Mouse (Mus musculus) CH12.LX (cell line): ENCODE measurements at regions not wholly inside any gene's neighbourhood (a gene's known extent, or its start where the extent isn't known, plus 50 kb on each side); places are given as distances from the start of the nearest gene placed in this dataset.

Experiments used
- CHD2 ChIP-seq: IDR thresholded peaks from 2 replicates; pipeline ENCODE4 v1.6.1; 2011; ENCODE audit warnings: low read length, improper control_type of control experiment
- CTCF ChIP-seq, 2 experiments: IDR thresholded peaks in 1 of 2; conservative IDR thresholded peaks in 1 of 2; 2 replicates each; pipeline ENCODE4 v1.5.1; 2011 to 2012; ENCODE audit warnings: low read depth in 2 of 2, low read length in 2 of 2, improper control_type of control experiment in 1 of 2, inconsistent platforms in 1 of 2, mild to moderate bottlenecking in 1 of 2, moderate library complexity in 1 of 2
- E2F4 ChIP-seq: IDR thresholded peaks from 2 replicates; pipeline ENCODE4 v1.6.1; 2011; ENCODE audit warnings: low read depth, low read length, improper control_type of control experiment; ENCODE audit not compliant: insufficient replicate concordance
- EP300 ChIP-seq: IDR thresholded peaks from 2 replicates; pipeline ENCODE4 v1.6.1; 2011; ENCODE audit warnings: low read length, improper control_type of control experiment
- JUN ChIP-seq: IDR thresholded peaks from 2 replicates; pipeline ENCODE4 v1.6.1; 2011; ENCODE audit warnings: low read depth, mild to moderate bottlenecking, low read length, improper control_type of control experiment, moderate library complexity; ENCODE audit not compliant: insufficient read depth
- KAT2A ChIP-seq: IDR thresholded peaks from 2 replicates; pipeline ENCODE4 v1.6.1; 2012; ENCODE audit warnings: low read length, improper control_type of control experiment, inconsistent platforms; ENCODE audit not compliant: insufficient replicate concordance
- MAFK ChIP-seq: IDR thresholded peaks from 2 replicates; pipeline ENCODE4 v1.6.1; 2011; ENCODE audit warnings: low read length, improper control_type of control experiment; ENCODE audit not compliant: insufficient replicate concordance
- NRF1 ChIP-seq: IDR thresholded peaks from 2 replicates; pipeline ENCODE4 v1.6.1; 2014; ENCODE audit warnings: low read depth, mild to moderate bottlenecking, inconsistent platforms, low read length, improper control_type of control experiment, moderate library complexity
- POLR2A ChIP-seq: IDR thresholded peaks from 2 replicates; pipeline ENCODE4 v1.6.1; 2011; ENCODE audit warnings: low read depth, mild to moderate bottlenecking, improper control_type of control experiment, low read length
- SMC3 ChIP-seq: IDR thresholded peaks from 2 replicates; pipeline ENCODE4 v1.6.1; 2011; ENCODE audit warnings: low read depth, low read length, improper control_type of control experiment
- TCF12 ChIP-seq: IDR thresholded peaks from 2 replicates; pipeline ENCODE4 v1.6.1; 2014; ENCODE audit warnings: low read depth, mild to moderate bottlenecking, inconsistent platforms, low read length, improper control_type of control experiment
- USF1 ChIP-seq: IDR thresholded peaks from 2 replicates; pipeline ENCODE4 v1.6.1; 2014; ENCODE audit warnings: low read depth, mild to moderate bottlenecking, inconsistent platforms, low read length, improper control_type of control experiment
- ZNF384 ChIP-seq: IDR thresholded peaks from 2 replicates; pipeline ENCODE4 v1.6.1; 2012; ENCODE audit warnings: low read depth, low read length, improper control_type of control experiment, inconsistent platforms

DNA sequence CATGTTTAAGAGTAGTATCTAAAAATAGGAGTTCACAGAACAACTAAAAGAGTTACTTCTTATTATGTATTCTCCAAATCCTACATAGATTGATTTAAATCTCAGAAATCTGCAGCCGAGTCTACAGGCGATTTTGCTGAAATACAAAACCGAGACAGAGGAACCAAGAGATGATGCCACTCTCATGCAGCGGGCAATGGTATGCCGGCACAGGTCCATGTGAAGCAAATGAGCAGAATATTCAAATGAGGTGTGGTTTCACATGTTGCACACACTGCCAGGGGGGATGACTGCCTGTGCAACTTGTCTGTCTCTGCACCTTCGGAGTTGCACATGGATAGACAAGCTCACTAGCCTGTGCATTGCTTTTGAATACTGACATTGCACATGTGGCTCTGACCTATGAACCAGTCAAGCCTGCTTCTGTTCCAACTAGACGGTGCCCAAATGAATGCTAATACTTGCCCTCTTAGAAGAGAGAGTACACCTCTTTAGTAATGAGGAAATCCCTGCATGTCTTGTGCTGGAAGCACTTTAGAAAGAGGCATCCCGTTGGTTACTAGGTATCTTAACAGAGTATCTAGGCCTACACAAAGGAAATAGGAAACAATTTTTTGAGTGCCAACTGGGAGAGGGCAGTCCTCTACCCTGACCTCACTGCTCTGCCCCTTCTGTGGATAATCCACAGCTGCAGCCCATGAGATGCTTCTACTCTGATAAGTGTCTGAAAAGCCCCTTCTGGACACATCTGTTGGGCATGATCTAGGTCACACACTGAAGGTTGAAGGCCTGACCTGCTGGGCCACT lies 787.4 kb upstream of the Pou3f3 start:
- no peak for TF ChIP-seq JUN
- no peak for TF ChIP-seq ZNF384
- TF ChIP-seq MAFK: no peak
- no peak for TF ChIP-seq USF1
- no peak for TF ChIP-seq CHD2
- no peak for TF ChIP-seq EP300
- no peak for TF ChIP-seq KAT2A
- no peak for TF ChIP-seq E2F4
- TF ChIP-seq TCF12: no peak
- TF ChIP-seq CTCF (conservative IDR thresholded peaks at IDR 0.05 in 1 of 2, IDR thresholded peaks at IDR 0.05 in 1 of 2; ENCODE audit: low read depth in 2 of 2, low read length in 2 of 2): no peak
- TF ChIP-seq POLR2A: no peak
- TF ChIP-seq NRF1: no peak
- no peak for TF ChIP-seq SMC3
